Mouse (Mus musculus) CD8-positive naive resting alpha-beta T cell, adult 57 days (primary cell): ENCODE measurements around the gene Cep83. TPM values are rescaled to one million over a fixed set of nuclear protein-coding genes. Genes with fewer than 3 reads are reported as not detected.

Experiments used
- total RNA-seq: library from RNA; stranded (reverse); gene quantifications from one replicate; pipeline ENCODE4 v1.2.4, GENCODE M21; 2023

The Cep83 gene
- total RNA-seq: 18.4 TPM

GRCm38 (mm10) chr10:94688420-94689175 lies at the start of gene Cep83:
Gene Cep83 (plus strand): TSS chr10:94688654.

